Mouse (Mus musculus): ENCODE measurements around the gene Keap1.

DNA sequence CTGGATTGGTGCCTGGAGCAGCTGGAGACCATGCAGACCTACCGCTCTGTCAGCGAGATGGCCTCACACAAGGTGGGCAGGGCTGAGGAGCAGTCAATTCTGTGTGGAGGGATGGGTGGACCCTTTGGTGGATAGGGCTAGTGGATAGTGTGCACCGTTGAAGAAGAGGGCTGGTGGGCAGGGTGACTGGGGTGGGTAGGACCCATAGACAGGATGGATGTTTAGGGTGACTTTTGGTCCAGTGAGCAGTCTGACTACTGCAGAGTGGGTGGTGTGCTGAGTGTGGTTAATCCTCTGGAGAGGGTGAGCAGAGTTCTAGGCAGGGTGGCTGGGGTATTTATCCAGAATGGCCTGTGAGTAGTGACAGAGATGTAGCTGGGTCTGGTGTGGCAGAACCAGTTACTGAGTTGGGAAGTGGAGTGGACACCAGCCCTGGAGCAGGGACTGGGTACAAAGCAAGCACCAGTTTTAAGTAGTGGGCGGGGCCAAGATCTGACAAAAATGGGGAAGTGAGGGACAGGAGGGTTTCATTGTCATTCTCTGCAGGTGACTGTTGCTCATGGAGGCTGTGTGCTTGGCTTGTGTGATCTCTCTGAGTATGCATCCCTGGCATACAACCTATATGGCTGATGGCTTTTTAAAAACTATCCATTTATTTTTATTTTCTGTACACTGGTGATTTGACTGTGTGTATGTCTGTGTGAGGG, 44.2 kb downstream of the Keap1 start:
- TF ChIP-seq CTCF (IDR thresholded peaks at IDR 0.05; ENCODE audit: low read depth) (no peak), EP300 (IDR thresholded peaks at IDR 0.05; ENCODE audit: low read depth) (no peak)
